Mouse (Mus musculus) adipocyte (in vitro differentiated cells): Measurements from ENCODE around the gene Fuca1.

Experiments used
- DNase-seq: peaks from one replicate; pipeline ENCODE4 v3.0.0-alpha.2; 2016; ENCODE audit warnings: low spot score

The Fuca1 gene

DNA sequence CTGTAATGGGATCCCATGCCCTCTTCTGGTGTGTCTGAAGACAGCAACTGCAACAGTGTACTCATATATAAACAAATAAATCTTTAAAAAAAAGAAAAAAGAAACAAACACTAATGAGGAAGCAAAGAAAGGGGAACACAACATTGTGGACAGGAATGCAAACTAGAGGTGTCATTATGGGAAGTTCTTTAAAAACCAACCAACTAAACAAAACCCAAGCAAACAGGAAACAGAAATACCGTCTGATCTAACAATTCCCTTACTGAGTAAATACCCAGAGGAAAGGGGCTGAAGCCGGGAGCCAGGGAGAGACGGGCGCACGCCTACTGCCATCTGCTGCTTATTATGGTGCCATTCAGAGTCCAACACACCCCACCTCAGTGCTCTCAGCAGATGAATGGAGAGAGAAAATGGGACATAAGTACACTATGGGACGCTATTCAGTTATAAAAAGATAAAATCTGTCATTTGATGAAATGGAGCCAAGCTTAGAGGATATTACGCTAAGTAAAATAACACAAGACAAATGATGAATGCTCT is 61.1 kb downstream of the Fuca1 start:
- no peak for DNase-seq

GRCm38 (mm10) chr4:135984556-135984955 is 64.0 kb downstream of the Fuca1 start:
- no peak for DNase-seq

DNA sequence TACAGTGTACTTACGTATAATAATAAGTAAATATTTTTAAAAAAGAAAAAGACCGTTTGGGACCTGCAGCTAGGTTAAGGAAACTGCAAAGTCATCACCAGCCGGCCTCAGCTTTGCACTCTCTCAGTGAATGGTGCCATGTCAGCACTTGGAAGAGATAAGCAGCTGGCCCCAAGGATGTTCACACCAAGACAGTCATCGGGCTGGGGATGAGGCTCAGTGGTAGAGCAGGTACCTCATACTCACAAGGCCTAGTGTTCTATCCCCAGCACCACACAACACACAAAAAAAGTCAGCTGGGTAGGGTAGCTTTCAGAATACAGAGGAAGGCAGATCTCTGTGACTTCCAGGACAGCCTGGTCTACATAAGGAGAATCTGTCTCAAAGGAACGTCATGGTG is 64.7 kb downstream of the Fuca1 start:
- DNase-seq, result no peak

- no peak for DNase-seq
These were observed 65.2 kb downstream of the Fuca1 start for GRCm38 (mm10) chr4:135985769-135986168.

DNA sequence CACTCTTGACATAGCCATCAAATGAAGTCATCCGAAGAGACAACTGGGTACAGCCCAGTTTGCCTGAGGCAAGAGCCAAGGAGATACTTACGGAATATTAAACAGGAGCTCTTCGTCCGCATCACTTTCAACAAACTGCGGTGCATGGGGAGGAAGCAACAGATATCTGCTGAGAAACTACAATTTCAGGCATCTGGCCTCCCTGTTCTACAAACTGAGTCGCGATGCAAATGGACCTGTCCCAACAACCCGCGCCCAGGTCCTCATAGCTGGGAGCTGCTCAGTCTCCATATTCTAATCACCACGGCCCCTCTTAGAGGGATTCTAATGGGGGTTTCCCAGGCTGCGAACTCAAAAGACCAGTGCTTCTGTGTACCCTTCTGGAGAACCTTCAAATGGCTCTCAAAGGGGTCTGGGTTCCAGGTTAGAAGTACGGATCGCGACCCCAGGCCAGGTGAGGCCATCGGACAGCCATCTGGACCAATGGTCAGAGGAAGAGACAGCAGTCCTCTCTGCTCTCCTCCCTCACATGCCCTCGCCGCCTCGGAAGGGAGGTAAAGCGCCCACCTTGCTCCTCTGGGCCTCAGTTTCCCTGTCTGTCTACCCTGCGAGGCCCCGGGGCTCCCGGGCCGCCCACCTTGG is 65.9 kb downstream of the Fuca1 start:
- no peak for DNase-seq

GRCm38 (mm10) chr4:135986943-135987710 is 66.6 kb downstream of the Fuca1 start, which contains the start of gene Pithd1:
TSS of gene Pithd1 (minus strand) at chr4:135987264.
- peak; percentile 87 for DNase-seq

- DNase-seq, result no peak
These were observed 67.2 kb downstream of the Fuca1 start for GRCm38 (mm10) chr4:135987714-135988113.
